Mouse (Mus musculus): ENCODE measurements at regions not wholly inside any gene's neighbourhood (a gene's known extent, or its start where the extent isn't known, plus 50 kb on each side); places are given as distances from the start of the nearest gene placed in this dataset.
A peak's percentile ranks its signal among the peaks of the same experiment; 100 is the strongest.

DNA sequence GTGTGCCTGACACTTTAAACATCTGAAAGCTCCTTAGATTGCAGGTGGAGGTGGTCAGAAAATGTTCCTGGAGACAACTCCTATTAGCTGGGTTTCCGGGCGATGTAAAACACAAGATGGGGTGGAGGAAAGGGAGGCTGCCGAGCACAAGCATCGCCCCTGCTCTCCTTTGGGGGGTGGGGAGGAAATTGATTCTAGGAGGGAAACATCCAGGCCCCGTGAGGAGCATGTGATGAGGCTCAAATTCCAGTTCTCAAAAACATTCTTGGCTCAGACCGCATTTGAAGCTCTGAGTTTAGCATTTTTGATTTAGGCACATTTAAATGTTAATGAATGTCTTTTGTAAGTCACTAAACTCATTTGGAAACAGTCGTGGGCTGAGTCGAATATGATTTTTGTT, 105.5 kb downstream of the Rpl14 start:
- peak; percentile 59 for DNase-seq (ENCODE audit: low read depth, low spot score)

DNA sequence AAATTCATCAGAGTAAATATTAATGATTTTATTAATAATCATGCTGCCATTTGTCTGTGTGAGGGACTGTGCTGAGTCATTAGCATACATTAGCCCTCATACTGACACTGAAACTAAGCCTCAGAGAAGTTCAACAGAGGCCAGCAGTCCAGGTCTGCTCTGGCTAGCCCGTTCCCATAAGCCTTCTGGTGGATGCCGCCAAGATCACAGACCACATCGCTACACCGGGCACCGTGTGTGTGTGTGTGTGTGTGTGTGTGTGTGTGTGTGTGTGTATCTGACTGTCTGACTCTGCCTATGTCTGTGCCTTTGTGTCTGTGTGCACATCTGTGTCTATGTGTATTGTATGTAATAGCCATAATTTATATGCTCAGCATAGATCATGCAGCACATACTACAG, 106.0 kb downstream of the Rpl14 start:
- DNase-seq (ENCODE audit: low read depth, low spot score), result no peak

DNA sequence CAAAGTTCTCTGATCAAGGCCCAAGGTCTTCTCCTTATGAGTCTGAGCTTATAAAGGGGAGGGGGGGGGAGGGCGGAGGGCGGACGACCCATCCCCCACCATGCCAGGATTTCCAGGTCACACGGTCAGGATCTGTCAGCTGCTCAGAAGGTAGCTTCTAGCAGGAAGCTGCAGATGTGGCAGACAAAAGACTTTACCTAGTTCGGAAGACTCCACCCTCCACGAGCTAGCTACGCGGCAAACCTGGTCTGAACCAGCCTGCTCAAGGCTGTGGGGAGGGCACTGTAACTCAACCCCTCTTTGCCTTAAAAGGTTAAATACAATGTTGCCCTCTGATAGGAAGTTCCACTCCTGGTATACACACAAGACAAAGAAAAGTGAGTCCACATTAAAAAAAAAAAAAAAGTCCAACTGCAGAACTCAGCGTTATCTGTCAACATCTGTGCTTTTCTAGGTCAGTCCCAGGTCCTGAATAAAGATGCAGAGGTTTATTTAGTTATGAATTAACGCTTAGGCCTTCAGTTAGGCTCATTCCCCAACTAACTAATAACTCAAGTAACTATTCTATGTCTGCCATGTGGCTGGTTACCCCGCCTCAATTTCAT, 108.7 kb downstream of the Rpl14 start:
- peak; percentile 91 for DNase-seq (ENCODE audit: low read depth, low spot score)

DNA sequence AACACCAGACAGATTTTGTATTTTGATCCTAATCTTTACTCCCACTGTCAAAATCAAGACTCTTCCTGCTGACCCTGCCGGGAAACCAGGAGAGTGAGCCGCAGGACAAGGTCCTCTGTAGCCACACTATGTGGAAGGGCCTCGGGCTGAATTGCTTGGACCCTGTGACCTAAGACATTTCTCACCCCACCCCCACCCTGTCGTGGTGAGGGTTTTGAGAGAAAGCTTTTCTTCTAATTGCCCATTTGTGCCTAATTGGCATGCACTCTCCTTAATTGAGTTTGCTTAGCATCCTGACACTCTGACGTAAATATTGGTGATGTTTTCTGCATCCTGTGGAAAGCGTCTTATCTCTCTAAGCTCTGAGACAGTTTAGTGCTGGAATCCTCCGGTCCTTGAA, 110.2 kb downstream of the Rpl14 start:
- DNase-seq (ENCODE audit: low read depth, low spot score), result no peak

DNA sequence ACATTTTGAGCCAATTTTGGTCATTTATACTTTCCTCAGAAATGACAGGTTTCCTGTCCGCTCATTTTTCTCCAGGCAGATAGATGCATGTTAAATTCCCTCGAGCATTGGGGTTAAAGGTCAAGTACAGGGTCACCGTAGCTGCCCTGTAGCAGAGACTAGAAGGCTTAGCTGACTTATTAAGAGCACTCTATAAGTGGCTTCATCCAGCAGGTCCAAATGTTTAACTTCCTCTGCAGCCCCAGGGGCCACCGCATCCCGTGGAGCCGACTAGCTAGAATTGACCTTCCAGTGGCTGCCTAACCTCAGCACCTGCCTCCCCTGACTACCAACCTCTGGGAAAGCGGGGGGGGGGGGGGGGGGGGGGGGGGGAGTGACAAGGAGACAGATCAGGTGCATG, 114.7 kb downstream of the Rpl14 start:
- peak; percentile 56 for DNase-seq (ENCODE audit: low read depth, low spot score)

DNA sequence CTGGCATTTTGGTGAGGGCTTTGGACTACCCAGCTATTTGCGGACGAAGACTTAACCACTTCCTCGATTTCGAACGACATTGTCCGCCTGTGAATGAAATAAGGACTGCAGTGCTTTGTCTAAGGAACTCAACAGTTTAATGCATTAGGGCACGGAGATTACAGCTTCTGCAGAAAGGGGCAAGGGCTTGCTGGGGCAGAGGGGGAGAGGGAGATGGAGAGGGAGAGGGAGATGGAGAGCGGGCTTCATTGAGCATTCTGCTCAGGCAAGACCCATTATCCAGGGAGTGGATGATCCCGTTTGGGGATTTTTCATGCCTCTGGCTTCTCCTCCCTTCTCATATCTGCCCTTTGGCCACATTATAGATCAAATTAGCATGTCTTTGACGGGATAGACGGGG, 117.8 kb downstream of the Rpl14 start:
- DNase-seq (ENCODE audit: low read depth, low spot score), result no peak

DNA sequence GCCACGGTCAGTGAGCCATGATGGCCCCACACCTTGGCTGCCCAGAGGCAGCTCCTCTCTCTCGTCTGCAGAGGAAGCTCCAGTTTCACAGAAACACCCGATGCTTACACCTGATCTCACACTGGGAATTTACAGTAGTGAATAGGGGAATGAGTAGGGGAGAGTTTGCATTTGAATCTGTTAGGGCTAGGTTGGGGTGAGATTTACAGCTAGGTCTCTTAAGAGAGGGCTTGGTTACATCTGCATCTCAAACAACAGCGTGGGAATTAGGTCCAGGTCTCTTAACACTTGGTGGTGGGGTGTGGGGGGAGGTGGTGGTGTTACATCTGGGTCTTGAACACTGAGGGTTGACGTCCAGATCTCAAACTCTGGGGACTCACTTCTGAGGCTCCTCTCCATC, 119.3 kb downstream of the Rpl14 start:
- DNase-seq (ENCODE audit: low read depth, low spot score), result peak; percentile 96

DNA sequence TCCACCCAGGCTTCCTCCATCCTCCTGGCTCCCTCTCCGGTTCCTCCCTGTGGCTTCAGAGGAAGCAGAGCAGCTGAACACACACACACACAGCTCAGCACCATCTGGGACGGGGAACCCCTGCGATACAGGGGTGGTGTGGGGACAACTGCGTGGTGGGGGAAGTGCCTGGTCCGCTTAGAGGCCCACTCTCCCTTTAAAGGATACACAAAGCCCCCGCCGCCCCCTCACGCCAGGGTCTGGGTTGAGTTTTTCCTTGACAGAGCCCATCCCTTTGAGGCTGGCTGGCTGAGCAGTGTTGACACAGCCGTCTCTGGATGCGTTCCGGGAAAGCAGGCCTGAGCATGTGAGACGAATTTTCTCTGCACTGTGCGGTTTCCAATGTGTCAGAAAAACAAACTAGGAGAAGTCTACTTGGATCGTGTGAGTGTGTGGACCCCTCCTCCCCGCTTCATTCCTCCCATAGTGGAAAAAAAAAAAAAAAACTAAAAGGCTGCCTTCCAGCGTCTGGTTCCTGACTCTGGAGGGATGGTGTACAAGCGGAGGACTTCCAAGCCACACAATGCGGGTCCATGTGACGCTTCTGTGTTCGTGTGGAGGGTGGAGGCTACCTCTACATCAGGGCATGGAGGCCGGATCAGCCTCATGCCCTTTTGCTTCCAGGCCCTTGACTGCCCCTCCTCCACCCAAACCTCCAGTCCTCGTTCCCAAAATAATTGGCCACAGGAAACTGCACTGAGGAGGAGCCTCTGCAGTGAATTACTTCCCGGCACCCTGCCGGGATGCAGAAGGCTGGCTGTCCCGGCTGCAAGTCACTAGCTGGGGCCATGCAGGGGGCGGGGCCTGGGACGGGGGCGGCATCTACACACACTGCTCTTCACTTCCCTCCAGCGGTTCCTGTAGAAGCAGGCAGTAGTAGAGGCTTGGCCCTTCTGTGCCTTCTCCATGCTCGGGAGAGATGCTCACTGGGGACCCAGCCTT, 120.0 kb downstream of the Rpl14 start:
- peak; percentile 97 for DNase-seq (ENCODE audit: low read depth, low spot score)

DNA sequence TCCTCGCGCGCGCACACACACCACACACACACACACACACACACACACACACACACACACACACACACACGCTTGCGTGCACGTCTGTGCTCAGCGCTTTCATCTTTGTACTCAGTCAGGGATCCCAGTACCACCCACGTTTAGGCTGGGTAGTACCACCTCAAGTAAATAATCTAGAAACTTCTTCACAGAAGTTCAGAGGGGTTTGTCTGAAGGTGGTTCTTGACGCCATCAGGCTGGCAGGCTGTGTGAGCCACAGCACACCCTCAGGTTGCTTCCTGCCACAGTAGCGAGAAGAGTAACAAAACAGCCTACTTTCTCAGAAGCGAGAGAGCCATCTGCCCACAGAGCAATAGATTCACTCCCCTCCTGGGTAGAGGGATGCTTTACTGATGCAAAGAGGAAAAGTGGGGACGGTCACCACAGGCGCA, 120.7 kb downstream of the Rpl14 start:
- no peak for DNase-seq (ENCODE audit: low read depth, low spot score)

DNA sequence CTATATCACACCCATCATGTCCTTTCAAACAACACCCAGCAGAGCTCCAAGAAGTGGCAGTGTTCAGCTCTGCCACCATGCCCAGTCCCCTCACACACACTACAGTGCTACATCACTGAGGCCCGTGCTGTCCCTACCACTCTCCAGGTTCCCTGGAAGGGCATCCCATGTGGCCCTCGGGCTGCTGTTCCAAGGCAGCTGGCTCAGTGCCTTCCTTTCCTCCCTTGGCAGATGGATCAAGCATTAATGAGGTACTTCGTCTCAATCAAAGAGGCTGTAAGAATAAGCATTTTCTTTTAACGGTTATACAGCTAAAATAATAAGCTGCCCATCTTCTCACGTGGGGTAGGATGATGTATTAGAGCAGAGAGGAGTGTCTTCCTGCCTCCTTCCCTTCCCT, 123.2 kb downstream of the Rpl14 start:
- DNase-seq (ENCODE audit: low read depth, low spot score), result no peak

DNA sequence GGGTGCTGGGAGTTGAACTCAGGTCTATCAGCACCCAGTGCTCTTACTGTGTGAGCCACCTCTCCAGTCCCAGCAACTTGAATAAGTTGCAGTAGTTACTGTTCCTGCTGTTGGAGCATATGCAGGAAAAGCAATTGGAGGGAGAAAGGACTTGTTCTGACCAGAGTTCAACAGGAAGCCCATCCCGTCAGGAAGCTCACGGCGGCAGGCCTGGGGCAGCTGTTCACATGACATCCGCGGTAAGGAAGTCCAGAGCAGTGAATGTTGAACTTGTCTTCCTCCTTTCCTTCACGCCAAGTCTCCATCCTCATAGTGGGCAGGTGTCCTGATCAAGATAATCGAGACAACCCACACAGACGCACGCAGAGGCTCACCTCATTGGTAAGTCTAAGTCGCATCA, 124.7 kb downstream of the Rpl14 start:
- DNase-seq (ENCODE audit: low read depth, low spot score), result no peak

DNA sequence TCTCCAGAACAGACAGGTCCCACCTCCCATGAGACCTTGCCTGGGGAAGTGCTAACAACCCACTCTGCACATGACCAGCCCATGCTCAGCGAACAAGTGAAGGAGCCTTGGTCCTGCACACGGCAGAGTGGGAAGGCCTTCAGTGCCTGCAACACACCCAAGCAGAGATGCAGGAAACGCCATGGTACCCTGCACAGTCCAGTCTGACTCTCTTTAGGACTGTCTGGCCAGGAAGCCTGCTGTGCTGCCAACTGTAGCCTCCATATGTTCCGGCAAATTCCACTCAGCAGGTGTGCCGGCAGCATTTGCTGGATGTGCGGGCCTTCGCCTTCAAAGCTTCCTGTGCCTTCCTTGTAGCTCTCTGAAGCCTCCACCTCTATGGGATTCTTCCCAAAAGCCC, 126.5 kb downstream of the Rpl14 start:
- no peak for DNase-seq (ENCODE audit: low read depth, low spot score)

DNA sequence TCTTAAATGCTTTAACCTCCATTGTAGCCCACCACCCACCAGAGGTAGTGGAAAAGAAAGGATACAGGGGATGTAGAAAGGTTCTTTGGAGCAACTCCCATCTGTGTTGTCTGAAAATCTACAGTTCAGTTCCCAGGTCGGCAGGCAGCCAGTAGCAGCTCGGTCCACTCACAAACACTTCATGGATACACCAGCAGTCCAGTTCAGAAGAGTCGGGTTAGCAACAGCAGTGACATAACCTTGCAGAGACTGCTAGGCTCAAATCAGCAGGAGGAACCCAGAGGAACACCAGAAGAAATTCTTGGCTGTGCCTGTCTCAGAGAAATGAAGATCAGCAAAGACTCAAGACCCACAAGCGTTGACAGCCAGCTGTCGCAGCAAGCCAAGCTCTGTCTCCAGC, 128.5 kb downstream of the Rpl14 start:
- no peak for DNase-seq (ENCODE audit: low read depth, low spot score)

DNA sequence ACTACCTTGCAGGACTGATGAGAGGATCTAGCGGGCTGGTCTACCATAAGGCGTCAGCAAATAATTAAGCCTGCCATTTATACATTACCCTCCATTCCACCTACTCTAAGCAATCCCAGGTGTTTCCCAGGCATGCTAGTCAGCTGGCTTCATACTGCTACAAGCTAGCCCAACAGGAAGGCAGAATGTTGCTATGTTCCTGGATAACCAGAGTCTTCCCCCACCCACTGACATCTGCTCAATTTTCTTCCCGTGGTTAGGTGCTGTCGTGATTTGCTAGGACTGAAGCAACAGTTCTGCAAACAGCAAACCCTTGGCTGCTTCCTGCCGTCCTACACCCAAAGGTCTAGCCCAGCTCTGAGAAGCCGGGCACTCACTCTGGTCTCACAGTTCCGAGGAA, 131.6 kb downstream of the Rpl14 start:
- DNase-seq (ENCODE audit: low read depth, low spot score), result no peak

DNA sequence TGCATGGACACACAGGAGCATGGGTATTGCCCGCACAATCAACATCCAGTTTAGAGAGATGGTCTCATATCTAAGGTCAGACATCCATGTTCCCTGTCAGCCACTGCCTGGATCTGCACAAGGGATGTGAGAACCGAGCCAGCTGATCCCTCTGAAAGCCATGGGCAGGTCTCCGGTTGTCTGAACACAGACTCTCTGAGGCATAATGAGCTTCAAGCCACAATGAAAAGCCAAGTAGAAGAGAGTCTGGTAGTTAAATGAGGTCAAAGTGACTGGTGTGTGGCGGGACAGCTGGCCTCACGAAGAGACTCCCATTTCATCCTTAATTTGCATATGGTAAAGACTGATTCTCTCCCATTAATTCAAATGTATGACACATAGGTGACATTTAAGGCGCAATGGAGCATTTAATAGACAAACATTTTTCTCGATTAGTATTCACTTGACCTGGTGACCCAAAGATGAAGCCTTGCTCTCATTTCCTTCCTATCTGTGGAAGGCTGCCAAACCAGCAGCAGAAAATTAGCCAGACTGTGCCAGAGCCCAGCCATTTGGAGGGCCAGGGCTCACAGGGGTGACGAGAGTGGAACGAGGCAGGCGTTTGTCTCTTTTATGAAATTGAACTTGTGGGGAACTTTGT, 132.2 kb downstream of the Rpl14 start:
- DNase-seq (ENCODE audit: low read depth, low spot score), result no peak

DNA sequence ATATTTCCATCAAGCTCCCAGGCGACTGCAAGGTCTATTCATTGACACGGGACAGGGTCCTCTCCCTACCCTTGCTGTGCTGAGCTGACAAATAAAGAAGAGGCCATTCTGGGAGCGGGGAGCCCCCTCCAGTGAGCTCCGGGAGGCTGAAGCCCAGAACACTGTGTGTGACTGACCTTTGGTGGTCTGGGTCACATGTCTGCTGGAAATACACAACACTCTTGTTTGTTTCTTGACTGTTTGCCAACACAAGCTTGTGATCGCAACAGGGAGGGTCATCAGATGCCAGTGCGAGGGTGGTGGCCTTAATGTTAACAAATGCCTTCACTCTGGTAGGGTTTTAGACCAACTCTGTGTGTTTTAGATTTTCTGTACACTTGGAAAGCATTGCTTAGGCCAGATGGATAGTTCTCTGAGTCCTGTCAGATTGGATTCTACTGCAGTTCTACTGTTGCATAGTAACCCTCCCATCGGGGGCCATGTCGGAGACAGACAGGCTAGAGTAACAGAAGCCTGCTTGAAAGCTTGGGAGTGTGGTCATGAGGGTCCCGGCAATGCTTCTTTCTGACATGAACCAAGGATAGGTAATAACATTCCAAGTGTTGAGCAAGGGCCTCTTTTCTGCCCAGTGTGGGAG, 135.4 kb downstream of the Rpl14 start:
- DNase-seq (ENCODE audit: low read depth, low spot score), result no peak

DNA sequence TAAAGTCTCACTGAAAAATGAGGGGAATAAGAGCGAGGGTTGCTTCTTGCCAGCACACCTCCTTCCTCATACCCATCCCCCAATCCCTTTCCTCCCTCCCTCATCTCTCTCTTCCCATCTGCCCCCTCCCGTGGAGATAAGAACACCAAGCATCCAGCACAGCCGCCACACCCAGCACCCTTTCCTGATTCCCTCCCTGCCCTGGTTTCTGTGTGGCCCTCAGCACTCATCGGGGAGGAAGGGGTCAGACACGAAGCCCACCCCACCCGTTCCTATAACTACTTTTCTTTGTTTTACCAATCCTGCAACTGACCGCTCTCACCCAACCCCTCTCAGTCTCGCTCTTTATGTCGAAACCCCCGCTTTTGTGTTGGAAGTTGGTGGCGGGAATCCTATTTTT, 137.3 kb downstream of the Rpl14 start:
- DNase-seq (ENCODE audit: low read depth, low spot score), result peak; percentile 47

DNA sequence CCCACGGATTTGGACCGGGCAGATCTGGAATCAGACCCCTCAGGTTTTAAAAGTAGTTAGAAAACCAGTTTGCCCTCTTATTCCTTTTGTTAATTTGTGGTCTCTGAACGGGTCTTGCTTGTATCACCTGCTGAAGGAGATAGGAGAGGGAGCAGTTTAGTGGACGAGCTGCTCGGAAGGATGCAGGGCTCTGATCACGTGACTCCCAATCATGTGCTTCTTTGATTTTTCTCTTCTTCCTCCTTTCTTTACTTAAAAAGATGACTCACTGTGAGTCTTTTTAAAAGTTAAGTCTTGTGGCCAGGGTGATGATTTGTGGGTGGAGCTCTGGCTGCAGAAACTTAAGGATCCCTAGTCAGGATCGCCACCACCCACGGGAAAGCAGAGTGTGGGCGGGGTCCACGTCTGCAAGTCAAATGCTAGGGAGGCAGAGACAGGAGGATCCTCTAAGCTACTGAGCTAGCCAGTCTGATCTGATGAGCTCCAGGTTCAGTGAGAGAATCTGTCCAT, 138.0 kb downstream of the Rpl14 start:
- peak; percentile 57 for DNase-seq (ENCODE audit: low read depth, low spot score)

DNA sequence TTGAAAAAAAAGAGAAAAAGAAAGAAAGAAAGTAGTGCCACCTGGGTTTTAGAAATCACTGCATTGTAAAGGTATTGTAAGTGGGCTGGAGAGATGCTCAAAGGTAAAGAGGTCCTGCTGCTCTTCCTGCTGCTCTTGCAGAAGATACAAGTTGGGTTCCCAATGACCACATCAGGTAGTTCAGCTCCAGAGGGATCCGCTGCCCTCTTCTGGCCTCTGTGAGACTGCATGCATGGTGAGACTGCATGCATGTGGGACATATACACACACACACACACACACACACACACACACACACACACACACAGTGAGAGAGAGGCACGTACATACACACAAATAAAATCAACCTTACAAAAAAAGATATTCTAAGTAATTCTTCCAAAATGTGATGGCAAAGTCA, 141.7 kb downstream of the Rpl14 start:
- peak; percentile 58 for DNase-seq (ENCODE audit: low read depth, low spot score)

DNA sequence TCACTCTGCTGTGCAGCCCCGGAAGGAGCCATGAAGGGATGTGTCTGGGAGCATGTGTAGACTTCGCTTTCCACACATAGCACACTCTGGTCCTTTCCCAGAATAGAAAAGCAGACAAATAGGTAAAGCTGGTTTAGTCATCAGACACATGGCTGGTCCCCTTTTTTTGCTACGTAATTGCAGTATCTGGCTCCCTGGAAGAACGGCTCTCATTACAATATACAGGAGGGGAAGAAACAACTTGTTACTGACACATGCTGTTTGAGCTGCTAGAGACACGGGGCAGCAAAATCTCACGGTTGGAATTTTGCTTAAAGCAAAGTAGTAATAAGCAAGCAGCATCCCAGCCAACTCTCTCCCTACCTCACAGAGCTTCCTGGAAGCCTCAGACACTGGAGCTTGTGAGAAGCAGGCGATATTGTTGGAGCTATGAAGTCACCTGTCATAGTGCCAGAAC, 144.4 kb downstream of the Rpl14 start:
- no peak for DNase-seq (ENCODE audit: low read depth, low spot score)

DNA sequence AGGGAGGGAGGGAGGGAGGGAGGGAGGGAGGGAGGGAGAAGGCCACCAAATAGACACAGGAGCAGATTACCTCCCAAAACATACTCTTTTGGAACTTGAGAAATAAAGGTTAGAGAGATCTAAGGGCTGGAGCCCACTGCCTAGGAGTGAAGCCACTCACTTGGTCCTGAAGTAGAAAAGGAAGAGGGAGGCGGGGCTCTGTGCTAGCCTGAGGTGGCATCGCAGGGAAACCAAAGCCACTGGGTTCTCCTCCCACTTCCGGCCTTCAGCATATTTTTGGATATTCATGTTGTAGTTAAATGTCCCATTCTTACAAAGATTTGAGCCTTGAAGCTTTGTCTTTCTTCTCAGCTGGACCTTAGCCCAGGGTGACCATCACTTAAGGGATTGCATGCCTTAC, 147.6 kb downstream of the Rpl14 start:
- no peak for DNase-seq (ENCODE audit: low read depth, low spot score)

Measured in R1 (cell line).